Mouse (Mus musculus) liver, adult 2 months (tissue): ENCODE data around the gene Ttll5. TPM values are rescaled to one million over a fixed set of nuclear protein-coding genes. Genes with fewer than 3 reads are reported as not detected.

Source experiments
- DNase-seq: peaks from one replicate; pipeline ENCODE4 v3.0.0-alpha.2; 2011; ENCODE audit warnings: low read depth, low spot score; ENCODE audit errors: extremely low read depth
- H3K27ac ChIP-seq: fragments of 200-500 bp; replicated peaks from 2 replicates; pipeline ENCODE4 v1.5.1; 2012; ENCODE audit warnings: low read depth, mild to moderate bottlenecking, control low read depth, inconsistent platforms, low read length; ENCODE audit not compliant: insufficient read depth
- H3K27me3 ChIP-seq: fragments of 200-500 bp; 2 replicates; pipeline ENCODE4 v1.6.1; 2012; ENCODE audit warnings: mild to moderate bottlenecking, moderate library complexity, low read length, inconsistent platforms; ENCODE audit not compliant: control insufficient read depth, insufficient read depth
- H3K36me3 ChIP-seq: fragments of 200-500 bp; 2 replicates; pipeline ENCODE4 v1.6.1; 2012; ENCODE audit warnings: low read length, inconsistent platforms; ENCODE audit not compliant: control insufficient read depth, insufficient read depth
- H3K4me1 ChIP-seq: fragments of 200-500 bp; 2 replicates; pipeline ENCODE4 v1.6.1; 2011; ENCODE audit warnings: low read length; ENCODE audit not compliant: control insufficient read depth, insufficient read depth
- H3K4me3 ChIP-seq: fragments of 200-500 bp; 2 replicates; pipeline ENCODE4 v1.5.1; 2011; ENCODE audit warnings: low read depth, mild to moderate bottlenecking, control low read depth, low read length, moderate library complexity; ENCODE audit not compliant: insufficient read depth
- H3K79me2 ChIP-seq: fragments of 200-500 bp; 2 replicates; pipeline ENCODE4 v1.6.1; 2012; ENCODE audit warnings: inconsistent platforms, mild to moderate bottlenecking, low read length, moderate library complexity; ENCODE audit not compliant: control insufficient read depth, insufficient read depth
- H3K9ac ChIP-seq: fragments of 200-500 bp; 2 replicates; pipeline ENCODE4 v1.6.1; 2012; ENCODE audit warnings: low read depth, mild to moderate bottlenecking, control low read depth, inconsistent platforms, low read length
- CTCF ChIP-seq: fragments of 200-500 bp; IDR thresholded peaks from 2 replicates; pipeline ENCODE4 v1.5.1; 2011; ENCODE audit warnings: low read depth, low read length, control low read depth
- POLR2A ChIP-seq: fragments of 200-500 bp; IDR thresholded peaks from 2 replicates; pipeline ENCODE4 v1.6.1; 2011; ENCODE audit warnings: low read length, control low read depth; ENCODE audit not compliant: insufficient read depth; ENCODE audit errors: extremely low read depth
- WGBS: fragments of 180-500 bp; shearing (Covaris S2); methylation state at CpG from one replicate; pipeline ENCODE4 v1.1.7; 2018; 5-methylcytosine and 5-hydroxymethylcytosine counted together
- polyA plus RNA-seq: library from polyadenylated mRNA; depleted of rRNA; stranded (reverse); fragments of >200 nt; gene quantifications from 2 replicates; pipeline ENCODE4 v1.2.3, GENCODE M21; 2012
- total RNA-seq: library from RNA; depleted of rRNA; stranded (reverse); fragments of >200 nt; gene quantifications from 2 replicates; pipeline ENCODE4 v1.2.3, GENCODE M21; 2014

Ttll5 gene
- total and polyA plus RNA-seq, 2 experiments: 7.6 to 13.1 TPM

- peak; percentile 37 for DNase-seq
- TF ChIP-seq CTCF (no peak), POLR2A (no peak)
- Histone ChIP-seq H3K27ac (no peak overlapping the region), H3K79me2 (no peaks in the 10 kb centered on the region), H3K27me3 (no peaks in the 10 kb centered on the region), H3K4me3 (no peak overlapping the region), H3K9ac (no peak overlapping the region), H3K4me1 (no peaks in the 10 kb centered on the region), H3K36me3 (peaks cover 18% of the 10 kb centered on the region)
- WGBS: 63% methylated on average over 8 of the region's 8 CpGs
Observed at GRCm38 (mm10) chr12:85879631-85880314, 55.3 kb downstream of the Ttll5 start.

DNA sequence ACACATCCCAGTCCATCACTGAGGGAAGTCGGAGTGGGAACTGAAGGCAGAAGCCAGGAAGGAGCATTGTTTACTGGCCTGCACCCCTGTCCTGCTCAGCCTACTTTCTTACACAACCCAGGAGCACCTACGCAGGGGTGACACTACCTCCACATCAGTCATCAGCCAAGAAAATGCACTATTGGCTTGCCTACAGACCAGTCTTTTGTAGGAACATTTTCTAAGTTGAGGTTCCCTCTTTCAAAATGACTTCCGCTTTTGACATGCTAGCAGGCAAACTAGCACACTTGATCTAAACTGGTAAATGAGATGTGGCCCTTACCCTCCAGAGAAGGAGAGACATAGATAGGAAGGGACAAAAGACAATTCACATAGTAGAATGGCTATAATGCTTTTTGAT is 60.6 kb downstream of the Ttll5 start:
- Histone ChIP-seq H3K4me1 (no peaks in the 10 kb centered on the region), H3K27me3 (no peaks in the 10 kb centered on the region), H3K27ac (no peak overlapping the region), H3K4me3 (no peak overlapping the region), H3K36me3 (peaks cover 14% of the 10 kb centered on the region), H3K79me2 (no peaks in the 10 kb centered on the region), H3K9ac (no peak overlapping the region)
- WGBS: 87% methylated on average over 3 of the region's 3 CpGs
- no peak for DNase-seq
- TF ChIP-seq CTCF: no peak
- TF ChIP-seq POLR2A: no peak

DNA sequence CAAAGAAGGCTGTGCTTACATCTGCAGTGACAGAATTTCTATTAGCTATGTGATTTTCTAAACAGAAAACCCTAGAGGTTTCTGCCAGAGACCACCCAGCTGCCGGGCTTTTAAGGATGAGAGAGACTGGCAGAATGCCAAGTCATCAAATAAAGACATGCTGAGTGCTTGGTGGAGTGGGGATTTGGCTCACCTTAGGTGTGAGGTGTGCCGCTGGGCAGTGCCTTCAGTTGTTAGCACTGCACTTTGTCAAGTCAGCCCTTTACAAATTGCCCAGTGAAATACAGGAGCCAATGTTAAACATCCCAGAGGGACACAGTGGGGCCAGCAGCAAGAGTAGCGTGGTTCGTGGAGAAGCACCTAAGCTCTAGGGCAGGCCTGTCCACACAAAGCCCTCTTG is 65.6 kb downstream of the Ttll5 start:
- 85% methylated on average over 4 of the region's 4 CpGs for WGBS
- no peak overlapping the region for H3K9ac ChIP-seq
- no peak for TF ChIP-seq CTCF
- no peak for TF ChIP-seq POLR2A
- DNase-seq: no peak
- H3K27ac ChIP-seq: no peak overlapping the region
- H3K4me1 ChIP-seq: no peaks in the 10 kb centered on the region
- H3K4me3 ChIP-seq: no peak overlapping the region
- H3K79me2 ChIP-seq: no peaks in the 10 kb centered on the region
- peaks cover 31% of the 10 kb centered on the region for H3K36me3 ChIP-seq
- no peaks in the 10 kb centered on the region for H3K27me3 ChIP-seq

GRCm38 (mm10) chr12:85903986-85904385 is 79.5 kb downstream of the Ttll5 start:
- Histone ChIP-seq H3K4me3 (no peak overlapping the region), H3K36me3 (peaks cover 14% of the 10 kb centered on the region), H3K9ac (no peak overlapping the region), H3K4me1 (no peaks in the 10 kb centered on the region), H3K27me3 (no peaks in the 10 kb centered on the region), H3K79me2 (no peaks in the 10 kb centered on the region), H3K27ac (no peak overlapping the region)
- 92% methylated on average over 6 of the region's 6 CpGs for WGBS
- DNase-seq: no peak
- TF ChIP-seq POLR2A: no peak
- TF ChIP-seq CTCF: no peak

DNA sequence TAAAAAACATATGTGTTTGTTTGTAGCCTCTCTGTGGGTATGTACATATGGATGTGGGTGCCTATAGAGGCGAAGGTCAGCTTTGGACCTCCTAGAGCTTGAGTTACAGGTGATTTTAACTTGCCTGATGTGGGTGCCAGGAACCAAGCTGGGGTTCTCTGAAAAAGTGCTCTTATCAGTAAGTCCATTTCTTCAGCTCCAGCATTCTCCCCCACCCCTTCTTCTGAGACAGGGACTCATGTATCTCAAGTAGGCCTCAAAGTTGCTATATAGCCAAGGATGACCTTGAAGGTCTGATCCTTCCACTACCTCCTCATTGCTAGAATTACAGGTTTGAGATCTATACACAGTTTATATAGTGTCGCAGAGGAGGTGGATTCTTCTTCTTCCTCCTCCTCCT is 81.2 kb downstream of the Ttll5 start:
- no peaks in the 10 kb centered on the region for H3K79me2 ChIP-seq
- H3K4me3 ChIP-seq: no peak overlapping the region
- 94% methylated on average over 2 of the region's 2 CpGs for WGBS
- no peaks in the 10 kb centered on the region for H3K4me1 ChIP-seq
- H3K36me3 ChIP-seq: peaks cover 17% of the 10 kb centered on the region
- H3K27ac ChIP-seq: no peak overlapping the region
- TF ChIP-seq CTCF: no peak
- no peak for TF ChIP-seq POLR2A
- DNase-seq: no peak
- no peaks in the 10 kb centered on the region for H3K27me3 ChIP-seq
- H3K9ac ChIP-seq: no peak overlapping the region

- no peaks in the 10 kb centered on the region for H3K4me1 ChIP-seq
- peaks cover 19% of the 10 kb centered on the region for H3K36me3 ChIP-seq
- no peak overlapping the region for H3K27ac ChIP-seq
- no peak overlapping the region for H3K4me3 ChIP-seq
- no peak overlapping the region for H3K9ac ChIP-seq
- DNase-seq: no peak
- 95% methylated on average over 3 of the region's 3 CpGs for WGBS
- no peak for TF ChIP-seq POLR2A
- TF ChIP-seq CTCF: no peak
- no peaks in the 10 kb centered on the region for H3K79me2 ChIP-seq
- H3K27me3 ChIP-seq: no peaks in the 10 kb centered on the region
Observed at GRCm38 (mm10) chr12:85907896-85908295, 83.4 kb downstream of the Ttll5 start.
